Mouse (Mus musculus) fibroblast of lung, adult 2 months (primary cell): ENCODE data around the gene Rtn4r.

Experiments
- DNase-seq: peaks from one replicate; pipeline ENCODE4 v3.0.0-alpha.2; 2011; ENCODE audit warnings: low read depth

Gene Rtn4r

GRCm38 (mm10) chr16:18156579-18157350, 29.3 kb downstream of the Rtn4r start:
- no peak for DNase-seq

GRCm38 (mm10) chr16:18159255-18159654, 31.8 kb downstream of the Rtn4r start:
- DNase-seq: no peak

GRCm38 (mm10) chr16:18159778-18160177, 32.3 kb downstream of the Rtn4r start:
- no peak for DNase-seq

GRCm38 (mm10) chr16:18160514-18160913, 33.1 kb downstream of the Rtn4r start:
- peak; percentile 85 for DNase-seq

GRCm38 (mm10) chr16:18161190-18161589, 33.7 kb downstream of the Rtn4r start:
- DNase-seq: no peak

- no peak for DNase-seq
Measured at GRCm38 (mm10) chr16:18164642-18165238, 37.3 kb downstream of the Rtn4r start.

GRCm38 (mm10) chr16:18166613-18167190, 39.3 kb downstream of the Rtn4r start:
- no peak for DNase-seq

GRCm38 (mm10) chr16:18169156-18169555, 41.7 kb downstream of the Rtn4r start:
- DNase-seq: no peak

GRCm38 (mm10) chr16:18169776-18170175, 42.3 kb downstream of the Rtn4r start:
- DNase-seq: no peak

- DNase-seq: no peak
Measured at GRCm38 (mm10) chr16:18172266-18172855, 44.9 kb downstream of the Rtn4r start.

- DNase-seq: no peak
Measured at GRCm38 (mm10) chr16:18173231-18173630, 45.8 kb downstream of the Rtn4r start.

GRCm38 (mm10) chr16:18173788-18174187, 46.3 kb downstream of the Rtn4r start:
- DNase-seq: no peak

GRCm38 (mm10) chr16:18175817-18176541, 48.5 kb downstream of the Rtn4r start:
- DNase-seq: no peak

GRCm38 (mm10) chr16:18176758-18177157, 49.3 kb downstream of the Rtn4r start:
- no peak for DNase-seq

GRCm38 (mm10) chr16:18179591-18179990, 52.1 kb downstream of the Rtn4r start:
- no peak for DNase-seq

- no peak for DNase-seq
Measured at GRCm38 (mm10) chr16:18181398-18181797, 54.0 kb downstream of the Rtn4r start.

- DNase-seq: no peak
Measured at GRCm38 (mm10) chr16:18182766-18183165, 55.3 kb downstream of the Rtn4r start.

- DNase-seq: no peak
Measured at GRCm38 (mm10) chr16:18185715-18186449, 58.4 kb downstream of the Rtn4r start.

- DNase-seq: no peak
Measured at GRCm38 (mm10) chr16:18186798-18187197, 59.4 kb downstream of the Rtn4r start.

GRCm38 (mm10) chr16:18187221-18187620, 59.8 kb downstream of the Rtn4r start:
- no peak for DNase-seq

- DNase-seq: no peak
Measured at GRCm38 (mm10) chr16:18191006-18191405, 63.6 kb downstream of the Rtn4r start.
